Comparison of ENCODE assay signal across 14 mouse cellular contexts in the genomic region with DNA sequence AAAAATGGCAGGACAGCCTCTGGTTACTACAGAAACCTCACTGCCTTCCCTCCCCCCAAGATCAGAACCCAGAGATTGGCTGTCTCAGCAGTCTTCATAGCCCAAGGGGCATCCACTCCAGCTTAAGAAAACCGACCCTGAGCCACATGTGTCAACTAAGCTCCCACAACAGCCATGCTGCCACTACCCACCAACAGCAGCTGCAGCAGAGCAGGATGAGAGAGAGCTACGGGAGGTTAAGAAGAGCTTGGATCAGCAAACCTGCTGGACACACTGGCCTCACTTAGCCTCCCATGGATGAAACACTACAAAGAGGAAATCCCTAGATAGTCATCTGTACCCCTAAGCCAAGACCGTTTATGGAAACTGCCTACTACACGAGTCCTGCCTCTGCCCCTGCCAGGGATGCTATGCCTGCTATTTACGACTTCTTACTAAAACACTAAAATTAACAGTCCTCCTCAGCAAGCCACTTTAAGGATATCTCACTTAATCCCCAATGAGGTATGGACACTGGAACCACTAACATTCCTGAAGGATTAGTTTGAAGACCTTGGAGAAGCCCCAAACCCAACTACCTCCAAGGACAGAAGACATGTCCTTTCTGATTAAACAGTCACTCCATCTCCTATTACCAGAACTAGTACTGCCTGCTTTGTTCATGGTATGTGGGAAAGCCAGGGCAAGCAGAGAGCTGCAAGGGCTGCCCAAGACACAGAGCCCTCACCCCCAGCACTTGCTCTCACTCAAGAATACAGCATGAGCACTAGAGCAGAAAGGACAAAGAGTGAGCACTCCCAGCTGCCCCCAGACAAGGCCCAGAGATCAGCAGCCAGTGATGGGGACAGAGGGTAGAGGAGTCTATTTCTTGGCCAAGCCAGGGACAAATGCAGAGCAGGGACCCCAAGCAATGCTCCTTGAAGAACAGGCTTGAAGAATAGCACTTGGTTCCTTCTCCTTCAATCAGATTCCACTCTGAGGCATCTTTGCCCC. TPM values are rescaled to one million over a fixed set of nuclear protein-coding genes. Genes with fewer than 3 reads are reported as not detected.
DNase-seq lines count a peak whose midpoint lies in the region; ATAC-seq and TF ChIP-seq lines count a peak whose summit lies in the region.
"Had no signal": no experiment of that assay in that cellular context is flagged by ENCODE, and none has a peak within 500 bp of the region (broad histone marks: within the 10 kb centered on the region; RNA-seq: fewer than 3 reads in every experiment).

No protein-coding gene starts in this region.

- H3K27me3 ChIP-seq in heart, adult 2 months (ENCODE audit: control insufficient read depth, insufficient read depth, low read length): no peaks in the 10 kb centered on the region
- H3K27me3 ChIP-seq in embryonic facial prominence, embryonic 14.5 days (replicated peaks; ENCODE audit: control insufficient read depth, insufficient read depth, low read length): no peaks in the 10 kb centered on the region
- H3K27me3 ChIP-seq in limb, embryonic 15.5 days: no peaks in the 10 kb centered on the region
- H3K27me3 ChIP-seq: liver, embryonic 12.5 days; stomach, embryonic 15.5 days had no signal

- intact Hi-C loops in heart, adult 2 months (cut with DNase I): no loop called here

- ATAC-seq in embryonic facial prominence, embryonic 14.5 days (ENCODE audit: low read depth): 0 out of 2 replicates have a peak, but pooled peaks have one; percentile 12
- ATAC-seq in limb, embryonic 15.5 days (ENCODE audit: insufficient number of reproducible peaks, low FRiP score, low TSS enrichment, low read depth): no peak
- ATAC-seq: liver, embryonic 12.5 days had no signal

- H3K27ac ChIP-seq in heart, adult 2 months: peak overlapping the region; percentile 51
- H3K27ac ChIP-seq in layer of hippocampus, adult 2 months: peak overlapping the region; percentile 56
- H3K27ac ChIP-seq in embryonic facial prominence, embryonic 14.5 days (replicated peaks; ENCODE audit: low read depth, low read length): no peak overlapping the region
- H3K27ac ChIP-seq in limb, embryonic 15.5 days: peak overlapping the region; percentile 50; the same call in 1 of the 2 replicates
- H3K27ac ChIP-seq: kidney, postnatal 0 days; liver, embryonic 12.5 days; stomach, embryonic 15.5 days had no signal

- no peaks in the 10 kb centered on the region for H3K9me3 ChIP-seq in embryonic facial prominence, embryonic 14.5 days (ENCODE audit: control insufficient read depth, low read length)
- no peaks in the 10 kb centered on the region for H3K9me3 ChIP-seq in limb, embryonic 15.5 days
- H3K9me3 ChIP-seq: liver, embryonic 12.5 days; stomach, embryonic 15.5 days had no signal

- peaks cover 31% of the 10 kb centered on the region for H3K4me1 ChIP-seq in heart, adult 2 months (ENCODE audit: control insufficient read depth, insufficient read depth, low read length)
- H3K4me1 ChIP-seq in embryonic facial prominence, embryonic 14.5 days (ENCODE audit: control insufficient read depth, insufficient read depth, low read length): peaks cover 12% of the 10 kb centered on the region
- H3K4me1 ChIP-seq in limb, embryonic 15.5 days: peaks cover 32% of the 10 kb centered on the region

- no peak for DNase-seq in heart, adult 2 months
- no peak for DNase-seq in heart, adult 8-10 months (ENCODE audit: low spot score)
- no peak for DNase-seq in layer of hippocampus, adult 2 months (ENCODE audit: low spot score in 2 of 2)
- no peak for DNase-seq in layer of hippocampus, postnatal 36 days
- DNase-seq in embryonic facial prominence, embryonic 14.5 days (ENCODE audit: low spot score): peak; percentile 34
- no peak for DNase-seq in thymus, postnatal 0 days (ENCODE audit: low spot score)
- DNase-seq in cerebellum, postnatal 25 days: no peak
- DNase-seq: lung, postnatal 10 days; thymus, postnatal 25 days had no signal

- WGBS in heart, adult 2 months: 36% methylated on average over 5 of the region's 5 CpGs
- 64% methylated on average over 5 of the region's 5 CpGs for WGBS in embryonic facial prominence, embryonic 14.5 days
- 38% methylated on average over 5 of the region's 5 CpGs for WGBS in limb, embryonic 15.5 days

- H3K4me2 ChIP-seq in embryonic facial prominence, embryonic 14.5 days (ENCODE audit: low read depth, low read length): no peak overlapping the region
- H3K4me2 ChIP-seq in limb, embryonic 15.5 days: no peak overlapping the region
- H3K4me2 ChIP-seq: liver, embryonic 12.5 days; midbrain, embryonic 11.5 days; stomach, embryonic 15.5 days had no signal

- no peak overlapping the region for H3K9ac ChIP-seq in heart, adult 2 months (ENCODE audit: low read depth, low read length)
- no peak overlapping the region for H3K9ac ChIP-seq in embryonic facial prominence, embryonic 14.5 days (ENCODE audit: low read depth, low read length)
- no peak overlapping the region for H3K9ac ChIP-seq in limb, embryonic 15.5 days
- H3K9ac ChIP-seq: liver, embryonic 12.5 days; stomach, embryonic 15.5 days had no signal

- no peaks in the 10 kb centered on the region for H3K79me2 ChIP-seq in heart, adult 2 months (replicated peaks; ENCODE audit: control insufficient read depth, insufficient read depth, low read length)

- peaks cover 50% of the 10 kb centered on the region for H3K36me3 ChIP-seq in heart, adult 2 months (ENCODE audit: control insufficient read depth, insufficient read depth, low read length)
- peaks cover 97% of the 10 kb centered on the region for H3K36me3 ChIP-seq in embryonic facial prominence, embryonic 14.5 days (ENCODE audit: control insufficient read depth, insufficient read depth, low read length)
- H3K36me3 ChIP-seq in limb, embryonic 15.5 days: peaks cover 97% of the 10 kb centered on the region

- TF ChIP-seq CTCF in heart, adult 2 months (IDR thresholded peaks at IDR 0.05): no peak
- TF ChIP-seq CTCF in layer of hippocampus, adult 2 months (conservative IDR thresholded peaks at IDR 0.05): no peak

- H3K4me3 ChIP-seq in heart, adult 2 months: no peak overlapping the region
- H3K4me3 ChIP-seq in layer of hippocampus, adult 2 months: no peak overlapping the region
- no peak overlapping the region for H3K4me3 ChIP-seq in embryonic facial prominence, embryonic 14.5 days (ENCODE audit: low read depth, low read length)
- H3K4me3 ChIP-seq in limb, embryonic 15.5 days: no peak overlapping the region
- H3K4me3 ChIP-seq: liver, embryonic 12.5 days; stomach, embryonic 15.5 days had no signal

- no peak for TF ChIP-seq POLR2A in heart, adult 2 months (IDR thresholded peaks at IDR 0.05; ENCODE audit: insufficient read depth, low read depth, low read length)

- TF ChIP-seq EP300 in heart, adult 2 months (IDR thresholded peaks at IDR 0.05; ENCODE audit: insufficient read depth, low read depth, low read length): no peak

RNA-seq across cellular contexts. Expression of a gene that starts 18.3 kb away (rescaled TPM):
- 100 to 1,000 TPM; 107 to 119 TPM for total RNA-seq in heart, adult 2 months (2021)
- polyA plus RNA-seq in heart, adult 2 months (2012; rRNA removed): 105 and 144 TPM in 2 replicates
- 100 to 1,000 TPM; 109 to 129 (median 118) TPM for total RNA-seq in heart, adult 8-10 months (2022)
- 100 to 1,000 TPM; 203 to 212 TPM for total RNA-seq in layer of hippocampus, adult 2 months (2021)
- 100 to 1,000 TPM; 200 to 210 TPM for total RNA-seq in layer of hippocampus, postnatal 36 days (2021)
- 241 and 247 TPM in 2 replicates for polyA plus RNA-seq in embryonic facial prominence, embryonic 14.5 days (2014; fragmentation: Nextera tagmentation; extraction: Ambion mirVana)
- 222 and 245 TPM in 2 replicates for polyA plus RNA-seq in limb, embryonic 15.5 days (2015; fragmentation: Nextera tagmentation; extraction: Ambion mirVana)
- polyA plus RNA-seq in thymus, postnatal 0 days (2015; fragmentation: Nextera tagmentation; extraction: Ambion mirVana): 265 and 280 TPM in 2 replicates

RNA-seq across cellular contexts. Expression of a gene that starts 41.8 kb away (rescaled TPM):
- total RNA-seq in heart, adult 2 months (2021): 1 to 10 TPM; 1.3 to 1.6 TPM
- polyA plus RNA-seq in heart, adult 2 months (2012; rRNA removed): 1.6 and 1.9 TPM in 2 replicates
- 1 to 10 TPM in 3 of 4 experiments, under 1 TPM in 1; 0.94 to 2.1 (median 1.6) TPM for total RNA-seq in heart, adult 8-10 months (2022)
- total RNA-seq in layer of hippocampus, adult 2 months (2021): 1 to 10 TPM; 3.2 to 4.2 TPM
- 1 to 10 TPM; 2.7 to 3.8 TPM for total RNA-seq in layer of hippocampus, postnatal 36 days (2021)
- polyA plus RNA-seq in embryonic facial prominence, embryonic 14.5 days (2014; fragmentation: Nextera tagmentation; extraction: Ambion mirVana): 0.56 and 0.76 TPM in 2 replicates
- polyA plus RNA-seq in limb, embryonic 15.5 days (2015; fragmentation: Nextera tagmentation; extraction: Ambion mirVana): 0.35 and 0.68 TPM in 2 replicates
- 4.7 and 5.2 TPM in 2 replicates for polyA plus RNA-seq in thymus, postnatal 0 days (2015; fragmentation: Nextera tagmentation; extraction: Ambion mirVana)
